Mouse (Mus musculus) gastrocnemius, postnatal 4 days (tissue): ENCODE measurements around the gene Khdc3. TPM values are rescaled to one million over a fixed set of nuclear protein-coding genes. Genes with fewer than 3 reads are reported as not detected.
"Not testable (repeated sequence)": the region's sequence is repeated elsewhere in the genome, so short reads cannot be mapped to it uniquely, and the experiment has no call there.

Experiments used
- DNase-seq, 2 experiments: peaks; one replicate each; pipeline ENCODE4 v3.0.0; 2021 to 2022; ENCODE audit warnings: low spot score in 2 of 2, mixed read lengths in 2 of 2
- total RNA-seq, 2 experiments: library from RNA; stranded (reverse); gene quantifications; 2 replicates each; pipeline ENCODE4 v1.2.3; 2021

Khdc3 gene
- total RNA-seq, 2 experiments from 2014 or later = not detected

DNA sequence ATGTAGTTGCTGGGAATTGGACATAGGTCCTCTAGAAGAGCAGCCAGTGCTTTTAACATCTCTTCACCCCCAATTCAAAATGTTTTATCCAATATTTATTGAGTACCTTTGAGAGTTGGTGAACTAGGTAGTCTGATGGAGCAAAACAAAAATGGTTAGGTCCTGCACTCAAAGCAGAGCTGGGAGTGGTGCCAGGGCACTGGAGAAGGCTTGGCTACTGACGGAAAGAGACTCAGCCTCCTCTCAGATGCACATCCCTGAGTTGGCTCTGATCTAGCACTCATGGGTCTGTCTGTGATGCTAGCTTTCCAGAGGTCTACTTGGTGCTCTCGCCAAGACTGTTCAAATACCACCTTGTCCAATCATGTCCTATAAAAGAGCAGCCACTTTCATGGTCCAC, 3.7 kb upstream of the Khdc3 start:
- no peak for DNase-seq

DNA sequence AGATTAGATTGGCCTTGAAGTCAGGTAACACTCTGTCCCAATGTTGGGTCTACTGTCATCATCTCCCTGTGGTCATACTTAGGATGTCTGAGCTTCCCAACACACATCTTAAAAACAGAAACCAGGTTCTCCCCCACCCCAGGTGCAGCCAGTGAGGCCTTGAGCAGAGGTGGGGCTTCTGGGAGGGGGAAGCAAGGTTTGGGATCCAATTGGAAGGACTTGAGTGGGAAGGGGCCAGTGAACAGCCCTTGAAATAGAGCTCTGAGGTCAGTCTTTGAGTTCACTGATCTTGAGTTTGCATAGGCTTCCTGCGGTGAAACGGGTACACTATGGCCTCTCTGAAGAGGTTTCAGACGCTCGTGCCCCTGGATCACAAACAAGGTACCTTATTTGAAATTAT, 545 bp downstream of the Khdc3 start, which contains the start of gene Gm20509:
Gene Gm20509, plus strand, starts transcription at position 290 of the 400 bp plus-strand sequence.
- no peak for DNase-seq

DNA sequence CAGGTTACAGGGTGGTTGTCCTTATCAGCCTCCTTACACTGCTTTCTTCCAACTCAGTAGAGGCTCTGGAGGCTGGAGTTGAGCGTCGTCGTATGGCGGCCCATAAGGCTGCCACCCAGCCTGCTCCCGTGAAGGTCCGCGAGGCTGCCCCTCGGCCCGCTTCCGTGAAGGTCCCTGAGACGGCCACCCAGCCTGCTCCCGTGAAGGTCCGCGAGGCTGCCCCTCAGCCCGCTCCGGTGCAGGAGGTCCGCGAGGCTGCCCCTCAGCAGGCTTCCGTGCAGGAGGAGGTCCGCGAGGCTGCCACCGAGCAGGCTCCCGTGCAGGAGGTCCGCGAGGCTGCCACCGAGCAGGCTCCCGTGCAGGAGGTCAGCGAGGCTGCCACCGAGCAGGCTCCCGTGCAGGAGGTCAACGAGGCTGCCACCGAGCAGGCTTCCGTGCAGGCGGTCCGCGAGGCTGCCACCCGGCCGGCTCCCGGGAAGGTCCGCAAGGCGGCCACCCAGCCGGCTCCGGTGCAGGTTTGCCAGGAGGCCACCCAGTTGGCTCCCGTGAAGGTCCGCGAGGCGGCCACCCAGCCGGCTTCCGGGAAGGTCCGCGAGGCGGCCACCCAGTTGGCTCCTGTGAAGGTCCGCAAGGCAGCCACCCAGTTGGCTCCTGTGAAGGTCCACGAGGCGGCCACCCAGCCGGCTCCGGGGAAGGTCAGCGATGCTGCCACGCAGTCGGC, 1.7 kb downstream of the Khdc3 start:
- peak; percentile 41 to 49 for DNase-seq

DNA sequence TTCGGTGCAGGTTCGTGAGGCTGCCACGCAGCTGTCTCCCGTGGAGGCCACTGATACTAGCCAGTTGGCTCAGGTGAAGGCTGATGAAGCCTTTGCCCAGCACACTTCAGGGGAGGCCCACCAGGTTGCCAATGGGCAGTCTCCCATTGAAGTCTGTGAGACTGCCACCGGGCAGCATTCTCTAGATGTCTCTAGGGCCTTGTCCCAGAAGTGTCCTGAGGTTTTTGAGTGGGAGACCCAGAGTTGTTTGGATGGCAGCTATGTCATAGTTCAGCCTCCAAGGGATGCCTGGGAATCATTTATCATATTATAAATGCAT, 2.2 kb downstream of the Khdc3 start:
- DNase-seq = no peak

DNA sequence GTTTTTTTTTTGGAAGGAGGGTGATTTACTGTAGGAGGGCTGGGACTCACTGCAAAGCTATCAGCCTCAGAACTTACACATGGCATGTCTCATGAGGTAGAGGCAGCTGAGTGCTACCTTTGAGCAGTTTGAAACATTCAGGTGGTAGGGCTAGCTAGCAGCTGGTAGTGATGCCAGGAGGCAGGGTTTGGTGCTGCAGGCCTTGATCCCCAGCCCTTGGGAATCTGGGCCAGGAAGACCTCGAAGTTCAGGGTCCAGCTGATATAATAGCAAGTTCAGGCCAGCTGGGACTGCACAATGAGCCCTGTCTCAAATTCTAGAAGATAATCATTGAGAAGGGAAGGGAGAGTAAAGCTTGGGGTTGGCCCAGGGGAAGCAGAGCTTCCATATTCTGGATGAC, 3.5 kb downstream of the Khdc3 start:
- DNase-seq = no peak

DNA sequence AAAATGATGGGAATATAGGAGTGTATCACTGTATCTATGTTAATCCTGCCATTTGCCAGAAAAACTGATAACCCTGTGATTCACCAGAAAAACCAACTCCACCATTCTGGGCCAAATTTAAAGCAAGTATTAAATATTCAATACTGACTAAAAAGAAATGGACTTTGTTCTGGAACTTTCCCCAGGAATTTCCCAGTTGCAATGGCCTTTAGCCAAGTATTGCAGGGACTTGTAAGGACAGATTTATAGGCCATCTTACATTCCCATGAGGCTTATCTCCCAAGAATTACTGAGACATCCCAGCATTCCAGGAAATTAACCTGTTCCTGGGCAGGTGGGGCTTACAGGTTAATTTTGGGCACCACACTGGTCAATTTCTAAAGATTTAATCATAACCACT, 4.1 kb downstream of the Khdc3 start:
- no peak for DNase-seq

DNA sequence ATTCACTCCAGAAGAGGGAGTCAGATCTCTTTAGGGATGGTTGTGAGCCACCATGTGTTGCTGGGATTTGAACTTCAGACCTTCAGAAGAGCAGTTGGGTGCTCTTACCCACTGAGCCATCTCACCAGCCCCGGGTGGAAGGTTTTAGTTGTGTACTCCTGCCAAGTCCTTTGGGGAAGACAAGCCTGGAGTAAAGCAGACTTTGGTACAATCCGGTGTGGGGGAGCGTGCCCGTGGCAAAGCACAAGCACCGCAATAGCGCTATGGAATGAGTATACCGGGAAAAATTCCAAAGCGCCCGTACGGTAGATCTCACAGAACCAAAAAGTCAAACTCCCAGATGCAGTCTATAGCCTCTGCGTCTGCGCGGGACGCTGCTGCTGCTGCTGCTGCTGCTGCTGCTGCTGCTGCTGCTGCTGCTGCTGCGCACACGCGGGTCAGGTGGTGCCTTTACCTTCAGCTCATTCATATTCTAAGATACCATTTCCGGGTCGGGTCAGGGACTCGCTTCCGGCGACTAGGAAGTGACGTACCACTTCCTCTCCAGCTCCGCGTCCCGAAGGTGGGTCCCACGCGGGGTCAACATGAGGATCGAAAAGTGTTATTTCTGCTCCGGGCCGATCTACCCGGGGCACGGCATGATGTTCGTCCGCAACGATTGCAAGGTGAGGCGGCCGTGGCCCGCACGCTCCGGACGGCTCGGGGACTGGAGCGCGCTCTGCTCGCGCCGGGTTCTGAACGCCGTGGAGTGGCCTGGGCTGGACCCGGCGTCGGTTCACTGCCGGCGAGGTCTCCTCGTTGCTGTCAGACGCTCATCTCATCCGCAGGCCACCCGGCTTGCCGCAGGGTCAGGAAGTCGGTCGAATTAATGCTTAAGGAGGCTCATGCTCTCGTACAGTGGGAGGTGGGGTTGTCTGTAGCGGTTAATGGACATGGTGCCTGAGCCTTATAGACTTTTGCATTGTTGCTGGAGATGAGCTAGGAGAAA, 11.6 kb downstream of the Khdc3 start, which contains the start of gene Rsl24d1:
Gene Rsl24d1, plus strand, starts transcription at position 508 of the 988 bp plus-strand sequence.
- DNase-seq = peak; percentile 48 to 79

DNA sequence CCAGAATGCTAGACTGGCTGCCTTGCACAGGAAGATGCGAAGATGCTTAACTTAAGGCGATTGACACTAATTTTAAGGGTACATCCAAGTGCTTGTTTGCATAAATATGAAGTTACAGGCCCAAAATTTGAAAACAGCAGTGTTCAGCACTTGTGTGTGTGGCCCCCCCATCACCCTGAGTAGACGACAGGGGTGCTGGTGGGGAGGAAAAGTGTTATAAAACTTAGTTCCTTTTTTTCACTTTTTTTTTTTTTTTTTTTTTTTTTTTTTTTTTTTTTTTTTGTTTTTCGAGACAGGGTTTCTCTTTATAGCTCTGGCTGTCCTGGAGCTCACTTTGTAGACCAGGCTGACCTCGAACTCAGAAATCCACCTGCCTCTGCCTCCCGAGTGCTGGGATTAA, 15.1 kb downstream of the Khdc3 start:
- not testable (repeated sequence) for DNase-seq

DNA sequence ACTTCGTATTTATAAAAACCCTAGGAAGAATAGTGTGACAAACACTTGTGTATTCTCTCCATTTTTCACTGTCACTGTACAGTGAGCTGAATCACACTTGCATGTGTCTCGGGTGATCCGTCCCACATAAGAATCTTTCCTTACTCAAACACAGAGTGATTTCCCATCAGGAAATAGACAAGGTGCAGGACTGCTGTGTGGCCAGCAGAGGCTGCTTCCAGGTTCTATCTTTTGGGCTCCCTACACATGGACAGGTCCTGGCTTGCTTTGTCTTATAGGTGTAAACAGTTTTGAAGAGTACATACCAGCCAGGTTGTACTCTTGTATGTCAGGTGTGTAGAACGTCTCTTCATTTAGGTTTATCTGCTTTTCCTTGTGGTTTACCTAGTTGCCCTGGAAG, 16.4 kb downstream of the Khdc3 start:
- DNase-seq = no peak

DNA sequence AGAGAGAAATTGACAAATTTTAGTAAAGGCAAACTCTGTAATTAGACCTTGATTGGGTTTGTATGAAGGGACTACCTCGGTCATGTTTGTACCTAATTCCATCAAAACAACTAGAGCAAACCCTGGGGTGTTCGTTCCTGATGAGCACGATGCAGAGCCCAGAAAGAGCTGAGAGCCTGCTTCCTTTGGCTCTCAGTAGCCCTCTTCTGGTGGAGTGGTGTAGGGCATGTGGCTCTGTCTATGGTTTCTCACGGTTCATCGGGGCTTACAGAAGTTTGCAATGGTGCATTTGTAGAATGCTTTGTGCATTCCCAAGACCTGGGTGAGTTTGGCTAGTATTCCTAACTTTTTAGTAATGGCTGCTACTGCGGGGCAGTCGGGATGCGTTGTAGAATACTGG, 20.1 kb downstream of the Khdc3 start:
- DNase-seq = no peak

DNA sequence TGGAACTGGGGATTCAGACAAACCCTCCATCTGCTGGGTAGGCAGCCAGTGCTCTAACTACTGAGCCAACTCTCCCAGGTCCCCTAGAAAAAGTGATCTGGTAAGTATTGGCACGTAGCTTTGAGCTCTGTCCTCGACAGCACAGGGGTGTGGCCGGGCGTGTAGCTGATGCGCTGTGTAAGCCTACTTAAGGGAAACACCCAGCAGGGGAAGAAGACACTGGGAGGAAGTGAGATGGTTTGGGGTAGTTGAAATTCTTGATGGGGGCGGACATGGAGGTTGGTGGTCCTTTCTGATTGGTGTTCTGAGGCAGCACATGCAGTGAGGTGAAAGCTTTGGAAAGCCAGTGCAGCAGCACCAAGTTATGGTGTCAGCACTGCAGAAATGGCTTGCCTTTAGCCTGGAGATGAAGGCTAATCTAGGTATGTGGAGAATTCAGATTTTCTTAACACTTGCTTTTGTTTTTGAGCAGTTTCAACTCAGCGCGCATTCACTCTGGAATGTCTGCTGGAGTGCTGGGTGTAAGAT, 23.5 kb downstream of the Khdc3 start:
- no peak for DNase-seq

DNA sequence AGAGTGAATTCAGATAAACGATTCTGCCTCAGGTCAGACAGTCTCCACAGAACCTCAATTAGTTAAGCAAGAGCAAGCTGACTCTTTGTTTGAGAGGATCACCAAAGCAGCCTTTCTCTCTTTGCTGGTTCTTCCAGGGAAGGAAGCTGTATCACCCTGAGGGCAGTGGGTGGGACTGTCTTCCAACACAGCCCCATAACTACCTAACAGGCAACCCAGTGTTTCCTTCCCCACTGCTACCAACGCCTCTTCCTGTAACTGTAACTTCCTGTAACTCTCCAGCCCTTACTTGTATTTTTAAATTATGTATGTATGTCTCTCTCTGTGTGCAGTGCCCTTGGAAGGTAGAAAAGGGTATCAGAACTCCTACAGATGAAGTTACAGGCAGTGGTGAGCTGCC, 25.8 kb downstream of the Khdc3 start:
- no peak for DNase-seq

DNA sequence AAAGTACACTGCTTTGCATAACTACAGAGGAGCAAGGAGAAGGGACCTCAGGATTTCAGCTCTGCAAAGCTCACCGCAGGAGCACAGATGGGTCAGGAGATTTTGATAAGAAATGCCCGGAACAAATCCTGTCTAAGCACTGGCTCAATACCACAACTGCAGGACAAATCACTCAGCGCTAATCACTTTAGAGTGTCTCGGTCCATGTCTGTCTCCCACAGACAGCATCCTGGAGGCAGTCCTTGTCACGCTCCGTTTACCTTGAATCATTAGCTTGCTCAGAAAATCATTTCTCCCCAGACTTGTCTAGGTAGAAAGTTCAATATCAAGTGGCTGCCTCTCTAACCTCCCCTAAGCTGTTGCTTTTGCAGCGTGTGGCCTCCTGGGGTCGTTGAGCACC, 28.2 kb downstream of the Khdc3 start:
- no peak for DNase-seq

DNA sequence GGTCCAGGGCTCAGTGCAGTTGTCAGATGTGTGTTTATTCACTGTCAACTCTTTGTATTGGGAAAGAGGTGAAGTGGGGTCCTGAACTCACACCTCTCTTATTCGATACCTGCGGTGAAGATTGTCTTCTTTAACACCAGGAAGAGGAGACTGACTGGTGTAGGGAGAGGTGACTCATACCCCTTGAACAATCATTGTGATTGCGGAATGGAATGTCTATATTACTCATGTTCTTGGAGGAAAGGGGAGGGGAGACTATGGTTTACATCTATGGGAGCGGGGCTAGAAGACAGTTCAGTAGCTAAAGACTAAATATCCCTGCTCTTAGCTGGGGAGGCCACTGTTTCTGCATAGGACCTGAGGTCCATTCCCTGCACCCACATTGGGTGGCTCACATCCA, 28.9 kb downstream of the Khdc3 start:
- no peak for DNase-seq

DNA sequence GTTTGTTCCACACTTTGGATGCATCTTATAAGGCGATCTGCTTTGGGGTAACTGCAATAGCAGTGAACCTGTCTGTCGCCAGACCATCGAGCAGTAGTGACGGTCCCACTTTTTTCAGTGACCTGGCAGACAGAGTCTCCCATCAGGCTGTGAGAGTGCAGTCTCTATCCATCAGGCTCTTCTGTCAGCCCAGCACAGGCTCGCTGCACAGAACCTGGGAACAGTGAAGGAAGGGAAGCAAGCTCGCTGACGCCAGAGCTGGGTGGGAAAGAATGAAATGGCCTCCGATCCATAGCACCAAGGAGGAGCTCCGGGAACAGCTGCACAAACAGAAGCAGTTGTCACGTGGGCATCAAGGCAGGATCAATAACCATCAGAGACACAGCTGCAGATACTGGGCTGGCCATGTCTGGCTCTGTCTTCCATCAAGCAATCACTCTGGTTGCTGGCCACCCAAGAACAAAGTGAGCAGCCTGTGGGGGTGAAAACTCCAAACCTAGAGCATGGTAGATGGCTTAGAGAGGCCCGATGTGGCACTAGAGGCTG, 35.8 kb downstream of the Khdc3 start:
- DNase-seq = no peak

Other genes with a start within 250 kb of the Khdc3 start
- gene Pygo1, start 176.2 kb upstream of the Khdc3 start, total RNA-seq = 1 to 10 TPM; 6.2 to 7.0 TPM
- gene Dyx1c1, start 143.1 kb upstream of the Khdc3 start, total RNA-seq = under 1 TPM; 0.54 to 0.80 TPM
- gene Gm44503, start 143.0 kb upstream of the Khdc3 start, total RNA-seq = not detected
- 1 to 10 TPM; 5.2 to 6.2 TPM for gene Ccpg1os, start 116.5 kb upstream of the Khdc3 start, total RNA-seq
- gene Ccpg1, start 116.4 kb upstream of the Khdc3 start, total RNA-seq = 10 to 100 TPM; 30.4 to 36.2 TPM
- gene Pigb, start 61.5 kb upstream of the Khdc3 start, total RNA-seq = 1 to 10 TPM; 6.7 to 7.0 TPM
- gene Rab27a, start 57.0 kb upstream of the Khdc3 start, total RNA-seq = 1 to 10 TPM; 2.5 to 3.1 TPM
- gene Gm20509, start 634 bp downstream of the Khdc3 start, total RNA-seq = not detected
- gene Rsl24d1, start 11.6 kb downstream of the Khdc3 start, total RNA-seq = 10 to 100 TPM; 45.3 to 47.6 TPM